Mouse (Mus musculus): ENCODE measurements around the gene Cdk5r2. TPM values are rescaled to one million over a fixed set of nuclear protein-coding genes. Genes with fewer than 3 reads are reported as not detected.
A peak's percentile ranks its signal among the peaks of the same experiment; 100 is the strongest.
"Not testable (repeated sequence)": the region's sequence is repeated elsewhere in the genome, so short reads cannot be mapped to it uniquely, and the experiment has no call there.

Cdk5r2 gene
- polyA plus RNA-seq, 1 experiment from 2014 or later = 0.21 TPM

GRCm38 (mm10) chr1:74818509-74818908, 36.2 kb upstream of the Cdk5r2 start:
- DNase-seq (ENCODE audit: low spot score) = no peak

GRCm38 (mm10) chr1:74823598-74823997, 31.1 kb upstream of the Cdk5r2 start:
- H3K4me3 ChIP-seq; H3K36me3 ChIP-seq (replicated peaks); H3K27ac ChIP-seq (replicated peaks); H3K4me1 ChIP-seq; H3K9me3 ChIP-seq; H3K27me3 ChIP-seq (replicated peaks; ENCODE audit: low read depth, poor library complexity, severe bottlenecking); DNase-seq (ENCODE audit: low spot score): not testable (repeated sequence)
- WGBS = 94% methylated on average over 4 of the region's 4 CpGs

More at GRCm38 (mm10) chr1:74818509-74818908, 36.2 kb upstream of the Cdk5r2 start:
- H3K4me3 ChIP-seq = no peak overlapping the region
- no peaks in the 10 kb centered on the region for H3K36me3 ChIP-seq (replicated peaks)
- H3K9me3 ChIP-seq = no peaks in the 10 kb centered on the region
- H3K4me1 ChIP-seq = peaks cover 14% of the 10 kb centered on the region
- H3K27ac ChIP-seq (replicated peaks) = no peak overlapping the region
- peaks cover 5% of the 10 kb centered on the region for H3K27me3 ChIP-seq (replicated peaks; ENCODE audit: low read depth, poor library complexity, severe bottlenecking)
- whole genome bisulfite sequencing = 94% methylated on average over 1 of the region's 1 CpGs

GRCm38 (mm10) chr1:74824518-74825302, 30.0 kb upstream of the Cdk5r2 start:
- DNase-seq (ENCODE audit: low spot score) = peak; percentile 52
- 18% methylated on average over 14 of the region's 14 CpGs for WGBS
- H3K4me3 ChIP-seq = 0 out of 2 replicates have a peak overlapping the region, but pooled peaks have one; percentile 13
- H3K36me3 ChIP-seq (replicated peaks) = no peaks in the 10 kb centered on the region
- H3K9me3 ChIP-seq = no peaks in the 10 kb centered on the region
- H3K27me3 ChIP-seq (replicated peaks; ENCODE audit: low read depth, poor library complexity, severe bottlenecking) = 0 out of 2 replicates have a peak, but pooled peaks cover 7% of the 10 kb centered on the region
- peak overlapping the region; percentile 59 for H3K27ac ChIP-seq (replicated peaks)
- H3K4me1 ChIP-seq = peaks cover 9% of the 10 kb centered on the region

GRCm38 (mm10) chr1:74830061-74830460, 24.7 kb upstream of the Cdk5r2 start:
- no peaks in the 10 kb centered on the region for H3K9me3 ChIP-seq
- 84% methylated on average over 9 of the region's 9 CpGs for WGBS
- H3K27ac ChIP-seq (replicated peaks) = no peak overlapping the region
- DNase-seq (ENCODE audit: low spot score) = no peak
- H3K27me3 ChIP-seq (replicated peaks; ENCODE audit: low read depth, poor library complexity, severe bottlenecking) = 0 out of 2 replicates have a peak, but pooled peaks cover 7% of the 10 kb centered on the region
- H3K4me3 ChIP-seq = no peak overlapping the region
- no peaks in the 10 kb centered on the region for H3K36me3 ChIP-seq (replicated peaks)
- H3K4me1 ChIP-seq = peaks cover 3% of the 10 kb centered on the region

GRCm38 (mm10) chr1:74833255-74833654, 21.5 kb upstream of the Cdk5r2 start:
- Histone ChIP-seq H3K4me1 (no peaks in the 10 kb centered on the region), H3K4me3 (no peak overlapping the region), H3K36me3 (replicated peaks) (no peaks in the 10 kb centered on the region), H3K27ac (replicated peaks) (no peak overlapping the region), H3K9me3 (no peaks in the 10 kb centered on the region), H3K27me3 (replicated peaks; ENCODE audit: low read depth, poor library complexity, severe bottlenecking) (0 out of 2 replicates have a peak, but pooled peaks cover 4% of the 10 kb centered on the region)
- no peak for DNase-seq (ENCODE audit: low spot score)
- 88% methylated on average over 3 of the region's 3 CpGs for WGBS

- Histone ChIP-seq H3K4me1 (peaks cover 5% of the 10 kb centered on the region), H3K4me3 (no peak overlapping the region), H3K27me3 (replicated peaks; ENCODE audit: low read depth, poor library complexity, severe bottlenecking) (peaks cover 14% of the 10 kb centered on the region; the same call in 1 of the 2 replicates), H3K36me3 (replicated peaks) (no peaks in the 10 kb centered on the region), H3K27ac (replicated peaks) (no peak overlapping the region), H3K9me3 (no peaks in the 10 kb centered on the region)
- DNase-seq (ENCODE audit: low spot score) = no peak
- 87% methylated on average over 5 of the region's 5 CpGs for WGBS
These were observed 11.6 kb upstream of the Cdk5r2 start for GRCm38 (mm10) chr1:74843090-74843489.

- no peak overlapping the region for H3K27ac ChIP-seq (replicated peaks)
These were observed 8.4 kb upstream of the Cdk5r2 start for GRCm38 (mm10) chr1:74846341-74846740.

GRCm38 (mm10) chr1:74848946-74849345, 5.8 kb upstream of the Cdk5r2 start:
- DNase-seq (ENCODE audit: low spot score) = no peak
- no peak overlapping the region for H3K4me3 ChIP-seq
- H3K27me3 ChIP-seq (replicated peaks; ENCODE audit: low read depth, poor library complexity, severe bottlenecking) = peaks cover 56% of the 10 kb centered on the region
- H3K4me1 ChIP-seq = peaks cover 14% of the 10 kb centered on the region
- no peak overlapping the region for H3K27ac ChIP-seq (replicated peaks)
- 67% methylated on average over 5 of the region's 5 CpGs for WGBS
- H3K9me3 ChIP-seq = no peaks in the 10 kb centered on the region
- H3K36me3 ChIP-seq (replicated peaks) = no peaks in the 10 kb centered on the region

More at GRCm38 (mm10) chr1:74846341-74846740, 8.4 kb upstream of the Cdk5r2 start:
- H3K36me3 ChIP-seq (replicated peaks) = no peaks in the 10 kb centered on the region
- no peak for DNase-seq (ENCODE audit: low spot score)
- peaks cover 10% of the 10 kb centered on the region for H3K4me1 ChIP-seq
- H3K4me3 ChIP-seq = no peak overlapping the region
- no peaks in the 10 kb centered on the region for H3K9me3 ChIP-seq
- peaks cover 35% of the 10 kb centered on the region for H3K27me3 ChIP-seq (replicated peaks; ENCODE audit: low read depth, poor library complexity, severe bottlenecking)
- WGBS = 37% methylated on average over 9 of the region's 9 CpGs

GRCm38 (mm10) chr1:74850251-74850650, 4.5 kb upstream of the Cdk5r2 start:
- 27% methylated on average over 6 of the region's 6 CpGs for WGBS
- H3K9me3 ChIP-seq = no peaks in the 10 kb centered on the region
- H3K4me1 ChIP-seq = peaks cover 27% of the 10 kb centered on the region
- no peak for DNase-seq (ENCODE audit: low spot score)
- H3K27ac ChIP-seq (replicated peaks) = no peak overlapping the region
- no peak overlapping the region for H3K4me3 ChIP-seq
- no peaks in the 10 kb centered on the region for H3K36me3 ChIP-seq (replicated peaks)
- H3K27me3 ChIP-seq (replicated peaks; ENCODE audit: low read depth, poor library complexity, severe bottlenecking) = peaks cover 69% of the 10 kb centered on the region

- H3K27me3 ChIP-seq (replicated peaks; ENCODE audit: low read depth, poor library complexity, severe bottlenecking) = peaks cover 78% of the 10 kb centered on the region
- H3K27ac ChIP-seq (replicated peaks) = no peak overlapping the region; the same call in 1 of the 2 replicates
- H3K9me3 ChIP-seq = no peaks in the 10 kb centered on the region
- H3K4me1 ChIP-seq = peaks cover 34% of the 10 kb centered on the region
- no peak overlapping the region for H3K4me3 ChIP-seq
- H3K36me3 ChIP-seq (replicated peaks) = no peaks in the 10 kb centered on the region
- 8% methylated on average over 6 of the region's 6 CpGs for WGBS
- DNase-seq (ENCODE audit: low spot score) = no peak
These were observed 3.5 kb upstream of the Cdk5r2 start for GRCm38 (mm10) chr1:74851001-74851775.

- peak overlapping the region; percentile 78 for H3K27ac ChIP-seq (replicated peaks)
- no peak for DNase-seq (ENCODE audit: low spot score)
These were observed 422 bp downstream of the Cdk5r2 start for GRCm38 (mm10) chr1:74855156-74855555.

GRCm38 (mm10) chr1:74855651-74856438, 1.1 kb downstream of the Cdk5r2 start:
- Histone ChIP-seq H3K4me1 (peaks cover 56% of the 10 kb centered on the region), H3K27me3 (replicated peaks; ENCODE audit: low read depth, poor library complexity, severe bottlenecking) (peaks cover 100% of the 10 kb centered on the region), H3K27ac (replicated peaks) (peak overlapping the region; percentile 78; the same call in 1 of the 2 replicates), H3K9me3 (no peaks in the 10 kb centered on the region), H3K36me3 (replicated peaks) (no peaks in the 10 kb centered on the region), H3K4me3 (peak overlapping the region; percentile 73)
- WGBS = under 1% methylated on average over 74 of the region's 74 CpGs
- peak; percentile 51 for DNase-seq (ENCODE audit: low spot score)

More at GRCm38 (mm10) chr1:74855156-74855555, 422 bp downstream of the Cdk5r2 start:
- WGBS = 0% methylated on average over 48 of the region's 48 CpGs
- Histone ChIP-seq H3K27me3 (replicated peaks; ENCODE audit: low read depth, poor library complexity, severe bottlenecking) (peaks cover 100% of the 10 kb centered on the region), H3K4me3 (peak overlapping the region; percentile 73), H3K9me3 (no peaks in the 10 kb centered on the region), H3K4me1 (peaks cover 56% of the 10 kb centered on the region), H3K36me3 (replicated peaks) (no peaks in the 10 kb centered on the region)
